Mouse (Mus musculus) cerebral cortex, adult 2 months (tissue): ENCODE results near the gene Gm49673.

Experiments used
- WGBS: fragments of 180-500 bp; shearing (Covaris S2); methylation state at CpG from one replicate; pipeline ENCODE4 v1.1.7; 2018; 5-methylcytosine and 5-hydroxymethylcytosine counted together

Gene Gm49673

GRCm38 (mm10) chr17:8130849-8131248, 16.7 kb downstream of the Gm49673 start:
- no CpG with 5 or more reads among the region's 6 CpGs for WGBS

GRCm38 (mm10) chr17:8129578-8129977, 18.0 kb downstream of the Gm49673 start:
- WGBS = 89% methylated on average over 9 of the region's 9 CpGs

GRCm38 (mm10) chr17:8128326-8128993, 19.1 kb downstream of the Gm49673 start:
- WGBS = 73% methylated on average over 1 of the region's 7 CpGs

DNA sequence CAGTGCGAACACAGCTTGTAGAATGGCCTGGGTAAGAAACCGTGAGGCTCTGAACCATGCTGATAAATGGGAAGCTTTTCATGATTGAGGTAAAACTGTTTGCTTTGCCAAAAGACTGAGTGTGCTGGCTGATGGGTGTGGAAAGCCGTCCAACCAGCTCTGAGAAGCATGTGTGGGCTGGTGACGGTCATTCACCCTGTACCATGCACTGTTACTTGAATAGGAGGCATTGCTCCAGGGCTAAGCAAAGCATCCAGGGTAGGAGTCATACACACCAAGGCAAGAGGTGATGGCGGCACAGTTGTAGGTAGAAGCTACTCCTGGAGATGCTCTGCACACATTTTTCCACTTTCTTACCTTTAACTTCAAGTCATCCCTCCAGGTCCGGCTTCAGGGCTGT, 23.0 kb downstream of the Gm49673 start:
- WGBS = 93% methylated on average over 3 of the region's 6 CpGs

GRCm38 (mm10) chr17:8122974-8123373, 24.6 kb downstream of the Gm49673 start:
- WGBS = no CpG with 5 or more reads among the region's 3 CpGs

GRCm38 (mm10) chr17:8116928-8117327, 30.7 kb downstream of the Gm49673 start:
- no CpG with 5 or more reads among the region's 6 CpGs for WGBS

DNA sequence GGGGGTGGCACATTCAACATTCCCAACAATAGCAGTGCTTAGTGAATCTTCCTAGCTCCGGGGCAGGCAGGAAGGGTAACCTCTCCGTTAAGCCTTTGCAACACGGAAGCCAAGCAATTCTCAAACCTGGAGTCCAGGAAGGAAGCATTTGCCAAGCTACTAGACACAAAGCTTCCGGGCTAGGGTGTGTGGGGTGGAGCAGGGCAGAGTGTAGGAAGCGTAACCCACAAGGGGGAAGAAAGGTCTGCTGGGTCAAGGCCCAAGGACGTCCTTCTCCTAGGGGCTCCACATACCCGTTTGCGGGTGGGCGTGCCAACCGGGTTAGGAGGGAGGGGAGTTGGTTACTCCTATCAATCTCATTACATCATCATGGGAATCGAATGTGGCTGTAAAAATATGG, 31.2 kb downstream of the Gm49673 start:
- 73% methylated on average over 9 of the region's 11 CpGs for WGBS

DNA sequence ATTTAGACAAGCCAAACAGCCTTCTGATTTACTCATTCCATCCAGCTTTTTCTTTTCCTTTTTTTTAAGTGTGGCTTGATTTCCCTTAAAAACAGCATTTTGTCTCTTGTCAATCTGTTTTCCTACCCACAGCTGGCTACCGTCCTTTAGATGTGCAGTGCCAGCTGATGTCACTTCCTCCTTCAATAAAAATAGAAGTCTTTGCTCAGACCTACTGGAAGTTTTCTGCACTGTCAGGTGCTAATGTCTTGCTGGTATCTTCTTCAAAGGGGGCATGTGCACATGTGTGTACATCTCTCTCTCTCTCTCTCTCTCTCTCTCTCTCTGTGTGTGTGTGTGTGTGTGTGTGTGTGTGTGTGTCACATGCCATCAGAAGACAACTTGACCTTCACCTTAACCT, 35.4 kb downstream of the Gm49673 start:
- no CpG with 5 or more reads among the region's 1 CpGs for WGBS

GRCm38 (mm10) chr17:8101297-8101609, 46.3 kb downstream of the Gm49673 start:
- WGBS = 20% methylated on average over 4 of the region's 6 CpGs

DNA sequence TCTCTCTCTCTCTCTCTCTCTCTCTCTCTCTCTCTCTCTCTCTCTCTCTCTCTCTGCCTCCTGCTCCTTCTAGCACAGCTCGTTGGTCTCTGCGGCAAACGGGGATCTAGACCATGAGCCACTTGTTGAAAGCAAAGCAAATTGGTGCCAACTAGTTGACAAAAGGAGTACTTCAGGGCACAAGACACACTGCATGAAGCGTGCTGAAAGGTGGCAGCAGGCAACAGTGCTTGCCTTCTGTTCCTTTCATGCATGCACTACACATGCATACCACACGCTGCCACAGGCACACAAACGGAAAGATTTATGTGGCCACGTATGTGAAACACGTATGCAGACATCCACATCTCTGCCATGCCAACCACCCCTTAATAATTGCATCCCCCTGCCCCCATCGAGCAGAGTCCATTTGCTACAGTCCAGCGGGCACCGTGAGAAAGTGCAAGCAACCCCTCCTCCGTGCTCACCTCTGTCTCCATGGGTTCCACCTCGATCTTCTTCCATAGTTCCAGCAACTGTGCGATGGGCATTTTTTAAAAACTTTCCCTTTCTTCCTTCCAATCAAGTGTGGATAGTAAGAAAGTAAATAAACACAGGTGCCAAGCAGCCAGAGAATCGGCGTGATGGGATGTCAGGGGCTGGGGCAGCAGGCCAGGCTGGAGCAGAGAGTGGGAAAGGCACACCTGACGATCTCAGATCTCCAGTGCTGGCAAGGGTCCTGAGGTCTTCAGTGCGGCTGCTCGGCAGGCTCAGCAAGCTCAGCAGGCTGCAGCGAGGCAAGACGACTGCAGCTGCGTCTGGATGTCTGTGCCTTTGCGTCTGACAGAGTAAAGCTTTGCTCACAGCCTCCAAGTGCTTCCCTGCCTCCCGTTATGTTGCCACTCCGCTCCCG, 46.9 kb downstream of the Gm49673 start:
- 12% methylated on average over 6 of the region's 26 CpGs for WGBS

- 54% methylated on average over 3 of the region's 5 CpGs for WGBS
These were observed 51.4 kb downstream of the Gm49673 start for GRCm38 (mm10) chr17:8096199-8096598.

GRCm38 (mm10) chr17:8095653-8096052, 51.9 kb downstream of the Gm49673 start:
- 55% methylated on average over 3 of the region's 5 CpGs for WGBS

DNA sequence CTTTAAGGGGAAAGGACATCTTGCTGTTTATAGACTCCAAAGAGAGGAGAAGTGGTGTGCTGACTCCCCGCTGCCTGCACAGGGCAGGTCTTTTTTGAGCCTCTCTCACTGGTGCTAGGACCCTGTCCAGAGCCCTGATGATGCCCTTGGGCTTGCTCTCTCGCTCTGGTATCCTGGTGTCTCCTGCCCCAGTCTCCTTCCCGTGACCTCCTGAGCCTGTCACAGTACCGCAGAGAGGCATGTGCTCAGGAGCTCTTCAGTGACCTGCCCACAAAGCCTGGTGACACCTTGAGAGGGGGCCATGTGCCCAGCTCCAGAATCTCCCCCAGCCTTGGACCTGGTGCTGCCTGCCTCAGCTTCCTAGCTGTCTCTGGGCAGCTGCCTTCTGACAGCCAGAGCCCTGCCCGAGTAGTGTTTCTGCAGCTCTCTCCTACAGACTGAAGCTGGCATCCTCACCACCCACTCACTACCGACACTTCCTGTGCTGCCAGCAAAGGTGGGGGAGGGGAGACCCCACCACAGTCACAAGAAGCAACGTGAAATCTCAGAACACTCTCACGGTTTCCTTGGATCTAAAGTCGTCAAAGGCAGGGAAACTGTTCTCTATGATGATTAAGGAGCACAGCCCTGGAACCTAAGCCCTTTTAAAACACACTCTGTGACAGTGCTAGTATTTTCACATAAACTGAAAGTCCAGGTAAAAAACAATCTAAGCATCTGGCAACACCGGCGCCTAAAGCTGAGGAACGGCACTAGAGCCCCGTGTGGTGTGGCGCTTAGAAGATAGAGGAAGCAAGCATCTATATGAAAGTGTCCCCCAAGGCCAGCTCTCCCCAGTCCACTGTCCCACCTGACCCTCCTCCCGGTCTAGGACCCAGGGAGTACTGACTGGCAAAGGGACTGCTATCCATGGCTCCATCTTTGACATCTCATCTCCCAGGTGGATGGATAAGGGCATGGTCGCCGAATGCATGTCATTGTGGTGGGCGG, 54.8 kb downstream of the Gm49673 start:
- WGBS = 85% methylated on average over 4 of the region's 18 CpGs

- WGBS = 94% methylated on average over 14 of the region's 14 CpGs
These were observed 56.3 kb downstream of the Gm49673 start for GRCm38 (mm10) chr17:8091320-8091719.

- 67% methylated on average over 2 of the region's 2 CpGs for WGBS
These were observed 77.7 kb downstream of the Gm49673 start for GRCm38 (mm10) chr17:8069847-8070246.

- WGBS = 41% methylated on average over 2 of the region's 3 CpGs
These were observed 90.9 kb downstream of the Gm49673 start for GRCm38 (mm10) chr17:8056637-8057138.

DNA sequence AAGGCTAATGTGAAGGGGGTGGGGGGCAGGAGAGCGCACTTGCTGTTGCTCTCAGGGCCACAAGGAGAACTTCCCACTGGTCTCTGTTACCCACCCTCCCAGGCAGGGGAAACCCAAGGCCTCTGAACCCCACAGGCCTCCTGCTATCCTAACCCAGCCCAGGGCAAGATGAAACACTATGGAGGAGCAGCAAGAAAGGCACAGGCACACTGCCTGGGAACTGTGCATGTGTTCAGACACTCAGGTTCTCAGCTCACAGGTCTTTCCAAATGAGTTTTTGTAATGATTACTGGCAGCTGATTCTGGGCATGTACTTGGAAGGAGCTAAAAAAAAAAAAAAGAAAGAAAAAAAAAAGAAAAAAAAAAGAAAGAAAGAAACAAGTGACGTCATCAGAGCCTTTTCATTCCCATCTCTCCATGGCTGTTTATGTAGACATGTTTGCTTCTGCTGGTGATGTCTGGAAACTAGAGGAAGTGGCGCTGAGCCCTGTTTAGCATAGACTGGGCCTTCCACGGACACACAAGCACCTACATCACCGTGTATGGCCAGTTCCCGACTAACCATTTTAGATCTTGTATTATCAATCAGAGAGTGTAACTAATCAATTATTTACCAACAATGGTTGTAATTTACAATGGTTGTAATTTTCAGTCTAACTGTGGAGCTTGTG, 91.5 kb downstream of the Gm49673 start:
- 60% methylated on average over 5 of the region's 6 CpGs for WGBS

DNA sequence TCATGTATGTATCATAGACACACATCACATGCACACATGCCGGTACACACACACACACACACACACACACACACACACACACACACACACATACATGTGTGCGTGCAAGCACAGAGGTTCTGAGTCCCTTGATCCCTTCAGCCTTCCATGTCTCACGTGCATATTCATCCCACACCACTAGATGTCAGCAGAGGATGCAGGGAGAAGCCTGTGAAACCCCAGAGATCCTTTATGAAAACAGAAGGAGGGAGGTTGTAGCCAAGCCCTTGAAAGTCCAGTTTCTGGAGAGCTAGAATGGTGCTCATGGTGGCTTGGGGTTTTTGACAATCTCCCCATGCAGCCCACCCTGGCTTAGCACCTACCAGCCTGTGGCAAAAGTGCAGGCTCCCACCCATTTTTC, 96.3 kb downstream of the Gm49673 start:
- WGBS = 31% methylated on average over 3 of the region's 3 CpGs

DNA sequence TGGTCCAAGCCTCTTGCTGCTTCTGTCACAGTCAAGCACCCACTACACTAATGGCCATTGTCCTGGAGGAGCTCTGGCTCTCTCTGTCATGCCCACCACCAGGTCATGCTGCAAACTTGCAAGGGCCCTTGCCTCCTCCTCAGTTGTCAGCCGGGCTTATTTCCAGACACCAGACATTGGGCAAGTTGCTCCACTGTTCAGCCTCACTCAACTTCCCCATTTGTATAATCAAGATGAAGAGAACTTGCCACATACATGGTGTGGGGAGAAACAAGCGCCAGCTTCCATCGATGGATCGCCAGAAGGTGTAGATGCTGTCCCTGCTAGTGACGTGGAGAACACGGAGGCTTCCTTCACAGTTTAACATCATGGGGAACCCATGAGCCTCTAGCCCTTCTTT, 97.4 kb downstream of the Gm49673 start:
- 93% methylated on average over 5 of the region's 6 CpGs for WGBS

DNA sequence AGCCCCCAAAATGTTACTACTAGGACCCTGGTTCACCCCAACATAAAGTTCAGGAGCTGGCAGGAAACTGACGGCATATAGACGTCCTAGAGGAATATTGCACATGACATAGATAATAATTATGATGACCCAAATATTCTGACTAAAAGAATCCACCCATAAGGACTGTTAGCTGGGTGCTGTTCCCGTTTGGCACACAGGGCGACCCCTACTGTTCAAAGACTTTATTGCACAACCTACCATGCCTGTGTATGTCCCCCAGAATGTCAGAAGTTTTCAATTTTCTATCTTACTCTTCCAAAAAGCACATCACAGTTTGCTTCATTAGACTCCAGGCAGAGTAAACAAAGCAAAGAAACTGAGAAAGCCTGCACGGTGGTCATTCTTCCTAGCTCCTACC, 101.4 kb downstream of the Gm49673 start:
- WGBS = 0% methylated on average over 2 of the region's 5 CpGs

- WGBS = no CpG with 5 or more reads among the region's 5 CpGs
These were observed 106.4 kb downstream of the Gm49673 start for GRCm38 (mm10) chr17:8041197-8041596.
